Mouse (Mus musculus): ENCODE data around the gene Rbfox3.

- TF ChIP-seq CTCF (IDR thresholded peaks at IDR 0.05; ENCODE audit: extremely low read depth, insufficient read length, insufficient replicate concordance, low read depth, low read length) (no peak), POLR2A (IDR thresholded peaks at IDR 0.05; ENCODE audit: low read depth, low read length) (no peak)
Observed at GRCm38 (mm10) chr11:118726430-118726829, 185.0 kb downstream of the Rbfox3 start.

Data from small intestine, adult 2 months (tissue).